Mouse (Mus musculus) gastrocnemius, postnatal 10 days (tissue): ENCODE measurements around the gene BC051142. TPM values are rescaled to one million over a fixed set of nuclear protein-coding genes. Genes with fewer than 3 reads are reported as not detected.

Experiments
- total RNA-seq, 2 experiments: library from RNA; stranded (reverse); gene quantifications; 2 replicates each; pipeline ENCODE4 v1.2.3; 2021

The BC051142 gene
- total RNA-seq, 2 experiments from 2014 or later = 0.36 to 0.42 TPM

Other genes starting within 250 kb of the BC051142 start
- 1 to 10 TPM; 1.4 to 1.8 TPM for gene H2-DMb1, start 245.7 kb upstream of the BC051142 start, total RNA-seq
- gene Tap1, start 211.3 kb upstream of the BC051142 start, total RNA-seq = 1 to 10 TPM; 2.6 to 3.8 TPM
- 1 to 10 TPM; 1.6 to 1.7 TPM for gene Psmb9, start 211.1 kb upstream of the BC051142 start, total RNA-seq
- 1 to 10 TPM; 4.5 to 5.1 TPM for gene Psmb8, start 201.1 kb upstream of the BC051142 start, total RNA-seq
- gene Tap2, start 195.3 kb upstream of the BC051142 start, total RNA-seq = 1 to 10 TPM; 6.5 to 7.0 TPM
- under 1 TPM; 0.26 to 0.34 TPM for gene H2-Ob, start 159.9 kb upstream of the BC051142 start, total RNA-seq
- gene H2-Ab1, start 141.1 kb upstream of the BC051142 start, total RNA-seq = 1 to 10 TPM; 3.6 to 4.1 TPM
- gene H2-Aa, start 111.0 kb upstream of the BC051142 start, total RNA-seq = 1 to 10 TPM; 4.5 TPM
- gene H2-Eb1, start 93.0 kb upstream of the BC051142 start, total RNA-seq = 1 to 10 TPM; 2.9 to 5.0 TPM
- not detected for gene H2-Eb2, start 73.2 kb upstream of the BC051142 start, total RNA-seq
- under 1 TPM; 0.40 to 0.81 TPM for gene Btnl2, start 44.0 kb upstream of the BC051142 start, total RNA-seq
- gene Btnl1, start 21.7 kb upstream of the BC051142 start, total RNA-seq = not detected
- not detected for gene Btnl4, start 78.5 kb downstream of the BC051142 start, total RNA-seq
- not detected for gene Btnl6, start 118.5 kb downstream of the BC051142 start, total RNA-seq
- 10 to 100 TPM; 14.4 to 22.2 TPM for gene Notch4, start 165.4 kb downstream of the BC051142 start, total RNA-seq
- gene Gpsm3, start 191.0 kb downstream of the BC051142 start, total RNA-seq = 1 to 10 TPM; 3.2 to 5.0 TPM
- 10 to 100 TPM; 24.2 to 30.9 TPM for gene Pbx2, start 192.4 kb downstream of the BC051142 start, total RNA-seq
- 1 to 10 TPM; 1.1 to 1.4 TPM for gene Ager, start 199.0 kb downstream of the BC051142 start, total RNA-seq
- 10 to 100 TPM; 19.8 to 21.8 TPM for gene Rnf5, start 204.9 kb downstream of the BC051142 start, total RNA-seq
- 10 to 100 TPM; 38.0 to 39.4 TPM for gene Agpat1, start 205.4 kb downstream of the BC051142 start, total RNA-seq
- gene Egfl8, start 217.2 kb downstream of the BC051142 start, total RNA-seq = 10 to 100 TPM; 13.8 to 15.2 TPM
- gene Ppt2, start 229.7 kb downstream of the BC051142 start, total RNA-seq = 10 to 100 TPM; 32.6 to 33.7 TPM
- under 1 TPM; 0.61 to 0.63 TPM for gene Prrt1, start 230.7 kb downstream of the BC051142 start, total RNA-seq
- gene Fkbpl, start 245.9 kb downstream of the BC051142 start, total RNA-seq = 1 to 10 TPM; 4.5 to 4.7 TPM
- gene Atf6b, start 248.3 kb downstream of the BC051142 start, total RNA-seq = 10 to 100 TPM; 12.7 to 14.4 TPM